Comparison of ENCODE assay signal across 8 mouse cellular contexts in the genomic region with DNA sequence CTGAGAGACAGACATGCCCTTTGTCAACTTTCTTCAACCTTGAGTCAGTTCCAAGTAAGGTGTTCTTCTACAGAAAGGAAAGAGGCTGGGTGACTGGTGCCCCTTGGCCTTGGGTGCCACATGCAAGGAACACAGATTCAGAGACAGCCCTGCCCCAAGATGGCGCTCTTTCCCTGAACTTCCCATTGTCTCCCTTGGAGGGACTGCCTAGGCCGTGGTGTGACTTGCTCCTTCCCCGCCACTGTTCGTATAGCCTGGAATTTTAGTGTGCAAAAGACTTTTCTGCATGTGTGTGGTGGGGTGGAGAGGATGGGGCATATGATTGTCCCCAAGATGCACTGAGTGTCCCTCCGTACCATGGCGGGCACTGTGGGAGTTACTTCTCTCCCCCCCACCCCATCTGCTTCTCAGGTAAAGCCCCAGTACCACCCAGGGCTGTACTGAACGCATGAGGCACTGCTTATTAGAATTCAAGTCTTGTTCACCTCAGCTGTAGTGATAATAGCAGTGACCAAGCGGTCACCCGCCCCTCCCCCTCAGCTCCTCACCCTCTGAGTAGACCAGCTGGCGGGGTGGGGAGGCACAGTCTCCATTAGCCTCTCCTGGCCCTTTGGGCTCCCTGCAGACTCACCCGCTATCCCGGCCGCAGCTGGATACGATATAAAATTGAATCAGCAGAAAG.
A peak's percentile ranks its signal among the peaks of the same experiment; 100 is the strongest.
DNase-seq lines count a peak whose midpoint lies in the region; ATAC-seq and TF ChIP-seq lines count a peak whose summit lies in the region.

No protein-coding gene starts in this region.

- H3K36me3 ChIP-seq in thymus, adult 2 months (ENCODE audit: control insufficient read depth, insufficient read depth, low read length): no peaks in the 10 kb centered on the region
- no peaks in the 10 kb centered on the region for H3K36me3 ChIP-seq in intestine, embryonic 15.5 days

- no peak overlapping the region for H3K4me2 ChIP-seq in intestine, embryonic 15.5 days (replicated peaks)

- no peak overlapping the region for H3K27ac ChIP-seq in thymus, adult 2 months (ENCODE audit: control insufficient read depth, insufficient read depth, low read length)
- 0 out of 2 replicates have a peak overlapping the region, but pooled peaks have one; percentile 11 for H3K27ac ChIP-seq in intestine, embryonic 15.5 days

- 0 out of 2 replicates have a peak, but pooled peaks cover 6% of the 10 kb centered on the region for H3K9me3 ChIP-seq in intestine, embryonic 15.5 days

- no peak for TF ChIP-seq CTCF in thymus, adult 2 months (IDR thresholded peaks at IDR 0.05; ENCODE audit: borderline replicate concordance, control insufficient read depth, extremely low read depth, insufficient read depth, low read length, poor library complexity)
- peak; percentile 72 for TF ChIP-seq CTCF in lung, adult 2 months (IDR thresholded peaks at IDR 0.05; ENCODE audit: insufficient read depth, low read length)

- no peaks in the 10 kb centered on the region for H3K4me1 ChIP-seq in thymus, adult 2 months (replicated peaks; ENCODE audit: control insufficient read depth, insufficient read depth, low read length)
- H3K4me1 ChIP-seq in intestine, embryonic 15.5 days (replicated peaks): no peaks in the 10 kb centered on the region
- no peaks in the 10 kb centered on the region for H3K4me1 ChIP-seq in lung, adult 2 months (ENCODE audit: control insufficient read depth, insufficient read depth, low read length)

- WGBS in thymus, adult 2 months: 87% methylated on average over 14 of the region's 14 CpGs
- 79% methylated on average over 14 of the region's 14 CpGs for WGBS in intestine, embryonic 15.5 days
- 66% methylated on average over 14 of the region's 14 CpGs for WGBS in lung, adult 2 months

- no peak for TF ChIP-seq POLR2A in thymus, adult 2 months (IDR thresholded peaks at IDR 0.05; ENCODE audit: control insufficient read depth, extremely low read depth, insufficient read depth, low read length, poor library complexity)
- no peak for TF ChIP-seq POLR2A in lung, adult 2 months (IDR thresholded peaks at IDR 0.05; ENCODE audit: borderline replicate concordance, extremely low read depth, low read depth, low read length)

- intact Hi-C loops in gastrocnemius, postnatal 36 days (cut with DNase I): loop anchor here (1.0 kb wide), 1 partner anchor 93 kb away; no protein-coding TSS in a partner anchor

- no peak overlapping the region for H3K4me3 ChIP-seq in thymus, adult 2 months (ENCODE audit: control insufficient read depth, insufficient read depth, low read length)
- no peak overlapping the region for H3K4me3 ChIP-seq in intestine, embryonic 15.5 days (replicated peaks)
- H3K4me3 ChIP-seq in lung, adult 2 months (replicated peaks; ENCODE audit: extremely low read depth, low read depth, low read length): no peak overlapping the region

- no peak overlapping the region for H3K9ac ChIP-seq in intestine, embryonic 15.5 days

- no peaks in the 10 kb centered on the region for H3K27me3 ChIP-seq in thymus, adult 2 months (ENCODE audit: control insufficient read depth, insufficient read depth, low read length)
- no peaks in the 10 kb centered on the region for H3K27me3 ChIP-seq in intestine, embryonic 15.5 days (replicated peaks)

- no peak for ATAC-seq in intestine, embryonic 15.5 days
- peak; percentile 48; the same call in 1 of the 2 replicates for ATAC-seq in neutrophil, adult 5-6 weeks (ENCODE audit: extremely low read depth, insufficient number of reproducible peaks, low FRiP score, poor library complexity, severe bottlenecking)

- peak; percentile 13 for DNase-seq in thymus, postnatal 14 days
- no peak for DNase-seq in thymus, adult 2 months
- peak; percentile 55 for DNase-seq in embryo, embryonic 10 days (ENCODE audit: low spot score)
- peak; percentile 55 to 68 for DNase-seq in gastrocnemius, postnatal 36 days
- DNase-seq in lung, adult 2 months: peak; percentile 59
- no peak for DNase-seq in ovary, postnatal 14 days (ENCODE audit: low spot score)

Comparison
In these comparisons a context has a peak if more than half of its experiments do, and no peak if none do; other contexts are left out.
1. DNase-seq: peak in thymus, postnatal 14 days (single experiment), embryo, embryonic 10 days (single experiment), gastrocnemius, postnatal 36 days (2 of 2) and lung, adult 2 months (single experiment); none in thymus, adult 2 months (single experiment) and ovary, postnatal 14 days (single experiment).